Mouse (Mus musculus): ENCODE results near the gene Nfkbie. TPM values are rescaled to one million over a fixed set of nuclear protein-coding genes. Genes with fewer than 3 reads are reported as not detected.
A peak's percentile ranks its signal among the peaks of the same experiment; 100 is the strongest.

Nfkbie gene
- polyA plus RNA-seq, 1 experiment from 2014 or later: 4.0 TPM

DNA sequence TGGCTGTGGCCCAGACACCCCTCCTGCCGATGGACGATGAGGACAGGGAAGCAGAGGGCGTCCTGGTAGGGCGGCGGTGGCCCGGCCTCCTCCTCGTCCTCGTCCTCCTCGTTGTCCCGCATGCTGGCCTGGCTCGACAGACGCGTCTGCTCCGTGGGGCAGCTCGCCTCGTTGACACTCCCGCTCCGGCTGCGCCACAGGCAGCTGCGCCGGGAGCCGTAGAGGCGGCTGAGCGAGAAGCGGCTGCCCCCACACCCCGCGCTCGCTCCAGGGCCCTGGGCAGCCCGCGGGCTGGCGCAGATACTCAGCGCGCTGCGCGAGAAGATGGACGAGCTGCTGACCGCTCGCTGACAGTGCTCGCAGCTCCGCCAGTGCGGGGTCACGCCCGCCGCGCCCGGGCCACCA is 10.6 kb upstream of the Nfkbie start:
- 17% methylated on average over 46 of the region's 46 CpGs for WGBS
- no peak for DNase-seq (ENCODE audit: low spot score)
- H3K9ac ChIP-seq (ENCODE audit: low read length): no peak overlapping the region

DNA sequence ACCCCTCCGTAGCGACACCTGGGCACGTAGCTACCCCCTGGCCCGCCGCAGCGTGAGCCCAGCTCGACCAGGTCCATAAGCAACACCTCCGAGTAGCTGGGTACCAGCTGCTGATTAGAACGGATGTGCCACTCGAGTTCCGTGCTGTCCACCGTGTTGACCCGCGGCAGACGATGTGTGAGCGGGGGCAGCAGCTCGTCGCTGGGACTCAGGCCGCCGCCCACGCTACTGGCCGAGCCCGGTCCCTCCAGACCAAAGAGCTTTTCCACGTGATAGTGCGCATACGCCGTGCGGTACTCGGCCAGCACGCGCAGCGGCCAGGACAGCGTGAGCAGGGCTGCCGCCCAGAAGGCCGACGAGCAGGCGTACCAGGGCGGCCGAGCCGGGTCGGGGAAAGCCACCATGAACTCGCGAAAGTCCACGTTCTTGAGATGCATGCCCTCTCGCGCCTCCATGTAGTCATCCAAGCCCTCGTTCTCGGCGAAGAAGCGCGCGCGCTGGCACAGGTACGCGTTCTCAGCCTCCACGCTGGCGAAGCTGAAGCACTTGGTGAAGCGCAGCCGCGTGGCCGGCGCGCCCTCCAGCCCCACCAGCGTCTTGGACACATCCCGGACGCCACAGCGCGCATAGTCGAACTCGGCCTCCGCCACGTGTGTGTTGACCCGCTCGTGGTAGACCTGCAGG is 10.1 kb upstream of the Nfkbie start:
- Histone ChIP-seq H3K9ac (ENCODE audit: low read length) (no peak overlapping the region), H3K27me3 (replicated peaks; ENCODE audit: control insufficient read depth, insufficient read depth, low read length) (peaks cover 70% of the 10 kb centered on the region), H3K36me3 (ENCODE audit: control insufficient read depth, insufficient read depth, low read length) (no peaks in the 10 kb centered on the region), H3K9me3 (ENCODE audit: control insufficient read depth, low read length) (no peaks in the 10 kb centered on the region), H3K4me2 (ENCODE audit: low read length) (peak overlapping the region; percentile 39), H3K27ac (ENCODE audit: low read depth) (no peak overlapping the region), H3K4me3 (ENCODE audit: low read depth, low read length) (peak overlapping the region; percentile 9; the same call in 1 of the 2 replicates), H3K4me1 (replicated peaks; ENCODE audit: control insufficient read depth, insufficient read depth, low read length) (peaks cover 10% of the 10 kb centered on the region; the same call in 1 of the 2 replicates)
- 14% methylated on average over 74 of the region's 74 CpGs for WGBS
- no peak for ATAC-seq (replicated peaks; ENCODE audit: low FRiP score, low TSS enrichment, low read depth)
- no peak for DNase-seq (ENCODE audit: low spot score)

More for the DNA sequence above, 10.6 kb upstream of the Nfkbie start:
- ATAC-seq (replicated peaks; ENCODE audit: low FRiP score, low TSS enrichment, low read depth): no peak
- H3K36me3 ChIP-seq (ENCODE audit: control insufficient read depth, insufficient read depth, low read length): no peaks in the 10 kb centered on the region
- H3K4me1 ChIP-seq (replicated peaks; ENCODE audit: control insufficient read depth, insufficient read depth, low read length): peaks cover 6% of the 10 kb centered on the region; the same call in 1 of the 2 replicates
- H3K27ac ChIP-seq (ENCODE audit: low read depth): no peak overlapping the region
- H3K9me3 ChIP-seq (ENCODE audit: control insufficient read depth, low read length): no peaks in the 10 kb centered on the region
- H3K4me2 ChIP-seq (ENCODE audit: low read length): peak overlapping the region; percentile 39
- H3K4me3 ChIP-seq (ENCODE audit: low read depth, low read length): 0 out of 2 replicates have a peak overlapping the region, but pooled peaks have one; percentile 9
- H3K27me3 ChIP-seq (replicated peaks; ENCODE audit: control insufficient read depth, insufficient read depth, low read length): peaks cover 75% of the 10 kb centered on the region

DNA sequence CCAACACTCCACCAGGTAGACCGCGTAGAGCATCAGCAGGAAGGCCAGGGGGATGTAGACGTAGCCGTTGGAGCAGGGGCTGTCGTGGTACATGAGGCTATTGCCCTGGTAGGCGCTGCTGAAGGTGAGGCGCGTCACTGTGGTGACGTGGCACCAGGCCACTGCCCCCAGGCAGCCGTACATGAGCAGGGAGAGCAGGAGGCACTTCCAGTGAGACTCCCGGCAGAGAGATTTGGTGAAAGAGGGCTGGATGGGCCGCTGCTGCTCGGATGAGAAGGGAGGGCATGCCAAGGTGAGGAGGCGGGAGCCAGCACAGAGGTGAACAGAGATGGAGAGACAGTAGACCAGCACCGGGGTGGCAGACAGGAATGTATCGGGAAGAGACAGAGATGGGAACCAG is 8.6 kb upstream of the Nfkbie start:
- Histone ChIP-seq H3K9me3 (ENCODE audit: control insufficient read depth, low read length) (no peaks in the 10 kb centered on the region), H3K36me3 (ENCODE audit: control insufficient read depth, insufficient read depth, low read length) (no peaks in the 10 kb centered on the region), H3K27ac (ENCODE audit: low read depth) (no peak overlapping the region), H3K4me2 (ENCODE audit: low read length) (no peak overlapping the region), H3K4me3 (ENCODE audit: low read depth, low read length) (no peak overlapping the region), H3K9ac (ENCODE audit: low read length) (no peak overlapping the region), H3K27me3 (replicated peaks; ENCODE audit: control insufficient read depth, insufficient read depth, low read length) (peaks cover 58% of the 10 kb centered on the region), H3K4me1 (replicated peaks; ENCODE audit: control insufficient read depth, insufficient read depth, low read length) (peaks cover 11% of the 10 kb centered on the region; the same call in 1 of the 2 replicates)
- 75% methylated on average over 16 of the region's 16 CpGs for WGBS
- ATAC-seq (replicated peaks; ENCODE audit: low FRiP score, low TSS enrichment, low read depth) (no peak), DNase-seq (ENCODE audit: low spot score) (no peak)

GRCm38 (mm10) chr17:45547461-45548190 is 7.9 kb upstream of the Nfkbie start:
- no peak for DNase-seq (ENCODE audit: low spot score)
- WGBS: 78% methylated on average over 5 of the region's 5 CpGs
- no peak overlapping the region for H3K9ac ChIP-seq (ENCODE audit: low read length)
- no peak overlapping the region for H3K4me3 ChIP-seq (ENCODE audit: low read depth, low read length)
- H3K9me3 ChIP-seq (ENCODE audit: control insufficient read depth, low read length): no peaks in the 10 kb centered on the region
- H3K4me1 ChIP-seq (replicated peaks; ENCODE audit: control insufficient read depth, insufficient read depth, low read length): peaks cover 11% of the 10 kb centered on the region; the same call in 1 of the 2 replicates
- no peak overlapping the region for H3K4me2 ChIP-seq (ENCODE audit: low read length)
- no peaks in the 10 kb centered on the region for H3K36me3 ChIP-seq (ENCODE audit: control insufficient read depth, insufficient read depth, low read length)
- peaks cover 58% of the 10 kb centered on the region for H3K27me3 ChIP-seq (replicated peaks; ENCODE audit: control insufficient read depth, insufficient read depth, low read length)
- no peak overlapping the region for H3K27ac ChIP-seq (ENCODE audit: low read depth)
- no peak for ATAC-seq (replicated peaks; ENCODE audit: low FRiP score, low TSS enrichment, low read depth)

DNA sequence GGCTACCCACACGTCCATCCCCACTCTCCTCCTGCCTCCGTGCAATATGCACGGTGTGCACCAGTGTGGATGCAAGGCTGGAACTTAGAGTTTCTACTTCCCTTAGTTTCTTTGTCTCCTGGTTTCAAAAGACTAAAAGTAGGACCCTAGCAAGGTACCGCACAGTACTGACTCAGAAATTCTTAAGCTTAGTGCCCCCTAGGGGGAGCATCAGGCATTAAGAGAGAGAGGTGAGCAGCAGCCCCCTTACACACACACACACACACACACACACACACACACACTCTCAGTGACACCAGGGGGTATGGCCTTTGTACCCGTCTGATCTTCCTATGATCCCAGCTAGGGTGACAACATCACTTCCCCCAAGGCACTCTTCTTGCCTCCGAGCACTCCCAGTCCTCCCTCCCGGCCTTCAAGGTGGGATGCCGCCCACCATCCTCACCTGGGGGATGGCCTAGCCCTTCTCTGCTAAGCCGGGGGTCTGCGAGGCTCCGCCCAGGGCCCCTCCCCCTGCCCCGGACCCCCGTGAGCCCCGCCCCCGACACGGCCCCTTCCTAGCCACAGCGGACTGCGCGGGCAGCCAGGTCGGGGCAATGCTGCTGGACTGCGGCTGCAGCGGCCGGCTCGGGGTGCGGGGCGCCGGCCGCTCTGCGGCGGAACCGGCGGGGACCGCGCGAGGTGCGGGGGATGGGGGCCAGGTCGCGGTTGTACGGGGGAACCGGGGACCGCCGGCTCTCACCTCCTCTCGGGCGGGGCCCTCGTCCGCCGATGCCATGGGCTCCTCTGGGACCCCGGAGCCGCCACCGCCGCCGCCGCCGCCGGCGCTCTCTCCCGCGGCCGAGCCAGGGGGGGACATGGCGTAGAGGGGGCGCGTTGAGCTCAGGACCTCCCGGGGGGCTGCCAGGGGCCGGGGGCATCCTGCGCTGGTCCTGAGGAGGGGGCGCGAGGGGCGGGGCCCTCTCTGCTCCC is 6.7 kb upstream of the Nfkbie start:
- no peak overlapping the region; the same call in 1 of the 2 replicates for H3K27ac ChIP-seq (ENCODE audit: low read depth)
- DNase-seq (ENCODE audit: low spot score) (peak; percentile 71), ATAC-seq (replicated peaks; ENCODE audit: low FRiP score, low TSS enrichment, low read depth) (peak; percentile 32)
- H3K9me3 ChIP-seq (ENCODE audit: control insufficient read depth, low read length): no peaks in the 10 kb centered on the region
- H3K4me1 ChIP-seq (replicated peaks; ENCODE audit: control insufficient read depth, insufficient read depth, low read length): peaks cover 11% of the 10 kb centered on the region; the same call in 1 of the 2 replicates
- peak overlapping the region; percentile 91 for H3K4me2 ChIP-seq (ENCODE audit: low read length)
- H3K36me3 ChIP-seq (ENCODE audit: control insufficient read depth, insufficient read depth, low read length): no peaks in the 10 kb centered on the region
- H3K9ac ChIP-seq (ENCODE audit: low read length): peak overlapping the region; percentile 69
- peak overlapping the region; percentile 61 for H3K4me3 ChIP-seq (ENCODE audit: low read depth, low read length)
- 5% methylated on average over 43 of the region's 68 CpGs for WGBS
- peaks cover 49% of the 10 kb centered on the region for H3K27me3 ChIP-seq (replicated peaks; ENCODE audit: control insufficient read depth, insufficient read depth, low read length)

DNA sequence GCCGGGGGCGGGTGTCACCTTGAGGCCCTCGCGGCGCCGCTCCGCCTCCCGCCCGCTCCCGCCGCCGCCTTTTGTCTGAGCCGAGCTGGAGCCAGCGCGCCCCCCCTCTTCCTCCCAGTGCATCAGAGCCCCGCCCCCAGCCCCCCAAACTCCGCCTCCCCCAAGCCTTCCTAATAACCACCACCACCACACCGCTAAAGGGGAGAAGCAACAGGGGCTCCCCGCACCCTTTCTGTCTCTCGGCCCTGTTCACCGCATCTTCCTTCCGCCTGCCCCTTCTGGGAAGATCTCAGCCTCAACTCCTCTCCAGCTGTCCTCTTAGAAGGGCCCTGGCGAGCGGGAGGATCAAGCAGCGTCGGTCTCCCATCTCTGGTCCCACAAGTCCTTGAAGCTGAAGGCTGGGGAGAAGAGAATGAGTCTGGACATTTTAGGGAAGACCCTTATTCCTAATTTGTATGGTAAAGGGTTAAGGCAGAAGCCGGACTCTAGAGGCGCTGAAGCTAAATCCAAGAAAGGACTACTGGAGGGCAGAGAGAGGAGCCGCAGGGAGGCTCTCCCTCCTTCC is 5.8 kb upstream of the Nfkbie start, which contains the start of gene Tmem151b:
Gene Tmem151b, minus strand, starts transcription at position 61 of the 565 bp plus-strand sequence.
- ATAC-seq (replicated peaks; ENCODE audit: low FRiP score, low TSS enrichment, low read depth) (peak; percentile 37; the same call in 1 of the 2 replicates), DNase-seq (ENCODE audit: low spot score) (peak; percentile 79)
- no peaks in the 10 kb centered on the region for H3K9me3 ChIP-seq (ENCODE audit: control insufficient read depth, low read length)
- H3K4me2 ChIP-seq (ENCODE audit: low read length): peak within 1 kb of the TSS; percentile 91
- H3K27ac ChIP-seq (ENCODE audit: low read depth): no peak within 1 kb of the TSS; the same call in 1 of the 2 replicates
- H3K4me3 ChIP-seq (ENCODE audit: low read depth, low read length): peak within 1 kb of the TSS; percentile 61
- H3K36me3 ChIP-seq (ENCODE audit: control insufficient read depth, insufficient read depth, low read length): no peaks in the 10 kb centered on the region
- peak within 1 kb of the TSS; percentile 69 for H3K9ac ChIP-seq (ENCODE audit: low read length)
- peaks cover 40% of the 10 kb centered on the region for H3K27me3 ChIP-seq (replicated peaks; ENCODE audit: control insufficient read depth, insufficient read depth, low read length)
- H3K4me1 ChIP-seq (replicated peaks; ENCODE audit: control insufficient read depth, insufficient read depth, low read length): peaks cover 11% of the 10 kb centered on the region; the same call in 1 of the 2 replicates
- WGBS: 2% methylated on average over 11 of the region's 29 CpGs

- Histone ChIP-seq H3K4me3 (ENCODE audit: low read depth, low read length) (no peak overlapping the region; the same call in 1 of the 2 replicates), H3K4me2 (ENCODE audit: low read length) (peak overlapping the region; percentile 91), H3K27me3 (replicated peaks; ENCODE audit: control insufficient read depth, insufficient read depth, low read length) (peaks cover 35% of the 10 kb centered on the region), H3K4me1 (replicated peaks; ENCODE audit: control insufficient read depth, insufficient read depth, low read length) (peaks cover 11% of the 10 kb centered on the region; the same call in 1 of the 2 replicates), H3K36me3 (ENCODE audit: control insufficient read depth, insufficient read depth, low read length) (no peaks in the 10 kb centered on the region), H3K9ac (ENCODE audit: low read length) (no peak overlapping the region), H3K9me3 (ENCODE audit: control insufficient read depth, low read length) (no peaks in the 10 kb centered on the region), H3K27ac (ENCODE audit: low read depth) (no peak overlapping the region)
- no peak for ATAC-seq (replicated peaks; ENCODE audit: low FRiP score, low TSS enrichment, low read depth)
- DNase-seq (ENCODE audit: low spot score): no peak
- 21% methylated on average over 5 of the region's 5 CpGs for WGBS
Observed at GRCm38 (mm10) chr17:45550253-45550652, 5.2 kb upstream of the Nfkbie start.

All from intestine, embryonic 14.5 days (tissue).